Mouse (Mus musculus) liver, adult 2 months (tissue): Measurements from ENCODE around the gene Aif1l.

Experiments used
- CTCF ChIP-seq: fragments of 200-500 bp; IDR thresholded peaks from 2 replicates; pipeline ENCODE4 v1.5.1; 2011; ENCODE audit warnings: low read depth, low read length, control low read depth
- POLR2A ChIP-seq: fragments of 200-500 bp; IDR thresholded peaks from 2 replicates; pipeline ENCODE4 v1.6.1; 2011; ENCODE audit warnings: low read length, control low read depth; ENCODE audit not compliant: insufficient read depth; ENCODE audit errors: extremely low read depth

- TF ChIP-seq POLR2A = no peak
- TF ChIP-seq CTCF = no peak
Measured at GRCm38 (mm10) chr2:31900932-31901331, 49.0 kb upstream of the Aif1l start.
